Mouse (Mus musculus) heart, postnatal 0 days (tissue): ENCODE data around the gene Ust. TPM values are rescaled to one million over a fixed set of nuclear protein-coding genes. Genes with fewer than 3 reads are reported as not detected.

Experiments used
- ATAC-seq: fragments of 200-750 bp; cut with Nextera tagmentation; 2 replicates; pipeline ENCODE4 v1.8.0; 2017; ENCODE audit warnings: low read depth, moderate number of reproducible peaks, moderate library complexity; ENCODE audit not compliant: insufficient read depth
- DNase-seq: peaks from one replicate; pipeline ENCODE4 v3.0.0-alpha.2; 2016; ENCODE audit warnings: low spot score
- H3K27ac ChIP-seq: fragments of 300-500 bp; sonication (generic); 2 replicates; pipeline ENCODE4 v1.5.1; 2014; ENCODE audit warnings: low read depth, mild to moderate bottlenecking
- H3K27me3 ChIP-seq: fragments of 300-500 bp; sonication (generic); 2 replicates; pipeline ENCODE4 v1.6.1; 2014; ENCODE audit warnings: low read length, mixed read lengths; ENCODE audit not compliant: control insufficient read depth, insufficient read depth
- H3K36me3 ChIP-seq: fragments of 300-500 bp; sonication (generic); replicated peaks from 2 replicates; pipeline ENCODE4 v1.6.1; 2014; ENCODE audit warnings: low read length, mixed read lengths; ENCODE audit not compliant: control insufficient read depth, insufficient read depth
- H3K4me1 ChIP-seq: fragments of 300-500 bp; sonication (generic); 2 replicates; pipeline ENCODE4 v1.6.1; 2014; ENCODE audit warnings: antibody characterized with exemption; ENCODE audit not compliant: control insufficient read depth, insufficient read depth
- H3K4me2 ChIP-seq: fragments of 300-500 bp; sonication (generic); 2 replicates; pipeline ENCODE4 v1.6.1; 2014; ENCODE audit warnings: low read depth, mild to moderate bottlenecking, low read length, moderate library complexity
- H3K4me3 ChIP-seq: fragments of 300-500 bp; sonication (generic); 2 replicates; pipeline ENCODE4 v1.5.1; 2014; ENCODE audit warnings: low read depth, low read length
- H3K9ac ChIP-seq: fragments of 300-500 bp; sonication (generic); replicated peaks from 2 replicates; pipeline ENCODE4 v1.6.1; 2014; ENCODE audit warnings: low read depth, low read length, mixed read lengths
- H3K9me3 ChIP-seq: fragments of 300-500 bp; sonication (generic); replicated peaks from 2 replicates; pipeline ENCODE4 v1.6.1; 2016; ENCODE audit warnings: low read length; ENCODE audit not compliant: control insufficient read depth
- CTCF ChIP-seq: IDR thresholded peaks from 2 replicates; pipeline ENCODE4 v1.5.1; 2016; ENCODE audit warnings: antibody characterized with exemption, control low read depth, low read depth
- EP300 ChIP-seq: IDR thresholded peaks from 2 replicates; pipeline ENCODE4 v1.6.1; 2016; ENCODE audit warnings: antibody characterized with exemption, low read depth
- WGBS: fragments of 180-500 bp; shearing (Covaris S2); extraction: QIAGEN DNeasy Blood & Tissue Kit; methylation state at CpG from one replicate; pipeline ENCODE4 v1.1.7; 2014; 5-methylcytosine and 5-hydroxymethylcytosine counted together
- polyA plus RNA-seq: library from polyadenylated mRNA; unstranded; fragments of >200 nt; fragmentation: Nextera tagmentation; extraction: Ambion mirVana; gene quantifications from 2 replicates; pipeline ENCODE4 v1.2.1, GENCODE M21; 2015
- total RNA-seq: library from RNA; depleted of rRNA; stranded (reverse); fragments of >200 nt; gene quantifications from 2 replicates; pipeline ENCODE4 v1.2.3, GENCODE M21; 2014; ENCODE audit warnings: low replicate concordance

Gene Ust
- total and polyA plus RNA-seq, 2 experiments from 2014 or later: 1.1 to 1.2 TPM

GRCm38 (mm10) chr10:8419496-8420009 lies 99.1 kb downstream of the Ust start:
- H3K36me3 ChIP-seq: no peaks in the 10 kb centered on the region
- TF ChIP-seq EP300 (no peak), CTCF (no peak)
- ATAC-seq (no peak), DNase-seq (no peak)
- H3K27ac ChIP-seq: no peak overlapping the region
- no peak overlapping the region for H3K4me2 ChIP-seq
- no peaks in the 10 kb centered on the region for H3K4me1 ChIP-seq
- WGBS: 59% methylated on average over 6 of the region's 6 CpGs
- no peaks in the 10 kb centered on the region for H3K27me3 ChIP-seq
- H3K9ac ChIP-seq: no peak overlapping the region
- H3K4me3 ChIP-seq: no peak overlapping the region
- H3K9me3 ChIP-seq: no peaks in the 10 kb centered on the region

DNA sequence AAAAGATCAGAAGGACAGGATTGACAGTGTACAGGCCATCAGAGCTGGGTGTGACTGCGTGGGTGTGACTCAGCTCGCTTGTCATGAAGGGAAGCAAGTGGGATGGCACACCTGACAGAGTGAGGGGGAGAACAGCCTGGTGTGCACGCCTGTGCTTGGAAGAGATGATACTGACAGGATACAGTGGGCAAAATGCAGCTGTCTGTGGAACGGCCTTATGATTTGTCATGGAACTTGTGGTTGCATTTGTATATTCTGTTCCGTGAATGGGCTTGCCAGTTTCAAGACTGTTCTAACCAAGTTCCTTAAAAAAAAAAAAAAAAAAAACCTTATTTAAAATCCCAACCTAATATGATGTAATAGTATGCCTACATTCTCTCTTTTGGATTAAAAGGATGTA lies 103.2 kb downstream of the Ust start:
- no peak for DNase-seq
- Histone ChIP-seq H3K9ac (no peak overlapping the region), H3K36me3 (no peaks in the 10 kb centered on the region), H3K4me1 (no peaks in the 10 kb centered on the region), H3K27ac (no peak overlapping the region), H3K4me2 (no peak overlapping the region), H3K9me3 (no peaks in the 10 kb centered on the region), H3K4me3 (no peak overlapping the region), H3K27me3 (no peaks in the 10 kb centered on the region)
- ATAC-seq: no peak
- TF ChIP-seq CTCF (no peak), EP300 (no peak)
- WGBS: 79% methylated on average over 5 of the region's 5 CpGs

GRCm38 (mm10) chr10:8415036-8415435 lies 103.6 kb downstream of the Ust start:
- 77% methylated on average over 7 of the region's 7 CpGs for WGBS
- H3K27me3 ChIP-seq: no peaks in the 10 kb centered on the region

DNA sequence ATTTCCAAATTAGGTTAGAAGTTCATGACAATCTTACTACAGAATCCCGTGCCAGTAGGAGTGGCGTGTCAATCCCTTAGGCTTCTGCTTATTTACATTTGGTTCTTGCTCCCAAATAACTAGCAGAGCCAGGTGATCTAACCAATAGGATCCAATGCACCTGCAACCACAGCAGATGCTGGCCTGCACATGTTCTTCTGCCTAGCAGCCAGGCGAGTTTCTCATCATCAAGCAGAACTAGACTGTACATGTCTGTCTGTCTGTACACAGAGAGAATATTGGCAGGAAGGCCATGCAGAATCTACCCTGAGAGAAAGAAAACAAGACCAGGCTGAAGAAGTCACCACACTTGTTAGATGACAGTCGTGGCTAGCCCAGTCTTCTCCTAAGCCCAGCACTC lies 113.5 kb downstream of the Ust start:
- ATAC-seq: no peak

More at GRCm38 (mm10) chr10:8415036-8415435, 103.6 kb downstream of the Ust start:
- no peak overlapping the region for H3K9ac ChIP-seq
- no peak overlapping the region for H3K4me3 ChIP-seq
- no peaks in the 10 kb centered on the region for H3K9me3 ChIP-seq
- H3K4me1 ChIP-seq: no peaks in the 10 kb centered on the region
- DNase-seq (no peak), ATAC-seq (no peak)
- no peak overlapping the region for H3K4me2 ChIP-seq
- TF ChIP-seq EP300 (no peak), CTCF (no peak)
- H3K36me3 ChIP-seq: no peaks in the 10 kb centered on the region
- H3K27ac ChIP-seq: no peak overlapping the region

DNA sequence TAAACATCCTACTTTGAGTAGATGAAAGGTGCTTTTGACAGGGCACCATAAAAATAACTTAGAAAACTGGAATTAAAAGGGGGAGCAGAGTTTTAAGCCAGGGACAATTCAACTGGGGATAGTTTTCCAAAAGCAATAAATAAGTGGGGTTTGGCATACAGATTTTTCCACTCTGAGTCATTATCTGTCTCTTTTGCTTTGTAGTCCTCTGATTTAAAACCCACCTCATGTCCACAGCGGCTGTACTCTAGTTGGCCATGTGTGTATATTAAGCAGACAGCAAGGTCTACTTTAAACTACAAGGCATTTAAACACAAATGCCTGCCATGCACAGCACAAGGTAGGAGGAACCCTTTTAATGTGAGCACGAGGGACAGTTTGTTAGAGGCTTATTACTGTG lies 126.4 kb downstream of the Ust start:
- H3K4me3 ChIP-seq: no peak overlapping the region
- H3K27ac ChIP-seq: no peak overlapping the region
- H3K9me3 ChIP-seq: no peaks in the 10 kb centered on the region
- no peak overlapping the region for H3K9ac ChIP-seq
- DNase-seq (no peak), ATAC-seq (no peak)
- no peaks in the 10 kb centered on the region for H3K36me3 ChIP-seq
- no peaks in the 10 kb centered on the region for H3K27me3 ChIP-seq
- TF ChIP-seq EP300: no peak
- no peak for TF ChIP-seq CTCF
- WGBS: 84% methylated on average over 2 of the region's 2 CpGs
- no peak overlapping the region for H3K4me2 ChIP-seq
- no peaks in the 10 kb centered on the region for H3K4me1 ChIP-seq

More for the DNA sequence above, 113.5 kb downstream of the Ust start:
- Histone ChIP-seq H3K9ac (no peak overlapping the region), H3K4me2 (no peak overlapping the region), H3K36me3 (no peaks in the 10 kb centered on the region), H3K4me1 (no peaks in the 10 kb centered on the region), H3K4me3 (no peak overlapping the region), H3K9me3 (no peaks in the 10 kb centered on the region), H3K27ac (no peak overlapping the region), H3K27me3 (no peaks in the 10 kb centered on the region)
- no peak for TF ChIP-seq EP300
- DNase-seq: no peak
- WGBS: 83% methylated on average over 4 of the region's 4 CpGs

DNA sequence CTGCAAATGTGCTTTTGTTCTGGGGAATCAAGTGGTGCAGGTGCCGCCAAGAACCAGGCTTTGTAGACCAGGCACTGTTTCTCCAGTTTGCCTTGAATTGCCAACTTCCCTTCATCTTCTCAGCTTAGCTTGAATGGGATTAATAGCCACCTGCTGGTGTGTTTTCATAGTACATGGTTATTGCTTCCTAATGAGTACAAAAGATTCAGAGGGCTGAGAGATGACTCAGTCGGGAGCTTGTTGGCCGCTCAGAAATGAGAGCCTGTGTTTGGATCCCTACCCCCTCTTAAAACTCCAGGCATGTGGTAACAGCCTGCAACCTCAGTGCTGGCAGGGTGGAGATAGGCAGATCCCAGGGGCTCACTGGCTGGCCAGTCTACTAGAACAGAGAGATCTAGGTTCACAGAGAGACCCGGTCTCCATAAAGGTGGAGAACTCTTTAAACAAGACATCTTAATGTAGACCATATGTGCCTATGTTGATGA lies 127.3 kb downstream of the Ust start:
- no peak overlapping the region for H3K4me3 ChIP-seq
- no peak overlapping the region for H3K4me2 ChIP-seq
- H3K9me3 ChIP-seq: no peaks in the 10 kb centered on the region
- ATAC-seq (no peak), DNase-seq (no peak)
- no peak overlapping the region for H3K27ac ChIP-seq
- 77% methylated on average over 4 of the region's 4 CpGs for WGBS
- H3K27me3 ChIP-seq: no peaks in the 10 kb centered on the region
- no peaks in the 10 kb centered on the region for H3K4me1 ChIP-seq
- H3K9ac ChIP-seq: no peak overlapping the region
- no peaks in the 10 kb centered on the region for H3K36me3 ChIP-seq
- no peak for TF ChIP-seq CTCF
- TF ChIP-seq EP300: no peak
